Mouse (Mus musculus) hindbrain, embryonic 16.5 days (tissue): ENCODE measurements at regions not wholly inside any gene's neighbourhood (a gene's known extent, or its start where the extent isn't known, plus 50 kb on each side); places are given as distances from the start of the nearest gene placed in this dataset.
A peak's percentile ranks its signal among the peaks of the same experiment; 100 is the strongest.

Experiments
- ATAC-seq: fragments of 200-750 bp; cut with Nextera tagmentation; 2 replicates; pipeline ENCODE4 v1.8.0; 2017; ENCODE audit warnings: moderate TSS enrichment, moderate library complexity
- H3K27ac ChIP-seq: fragments of 300-500 bp; sonication (generic); 2 replicates; pipeline ENCODE4 v1.5.1; 2014; ENCODE audit warnings: low read depth, mild to moderate bottlenecking, control low read depth, low read length, moderate library complexity
- H3K27me3 ChIP-seq: fragments of 300-500 bp; sonication (generic); replicated peaks from 2 replicates; pipeline ENCODE4 v1.6.1; 2014; ENCODE audit warnings: low read length; ENCODE audit not compliant: control insufficient read depth, insufficient read depth
- H3K36me3 ChIP-seq: fragments of 300-500 bp; sonication (generic); 2 replicates; pipeline ENCODE4 v1.6.1; 2014; ENCODE audit warnings: mild to moderate bottlenecking, low read length, moderate library complexity, mixed read lengths; ENCODE audit not compliant: control insufficient read depth, insufficient read depth
- H3K4me1 ChIP-seq: fragments of 300-500 bp; sonication (generic); 2 replicates; pipeline ENCODE4 v1.6.1; 2014; ENCODE audit warnings: low read depth, low read length; ENCODE audit not compliant: control insufficient read depth, insufficient read depth
- H3K4me2 ChIP-seq: fragments of 300-500 bp; sonication (generic); 2 replicates; pipeline ENCODE4 v1.6.1; 2014; ENCODE audit warnings: mild to moderate bottlenecking, low read length, control low read depth, moderate library complexity
- H3K4me3 ChIP-seq: fragments of 300-500 bp; sonication (generic); 2 replicates; pipeline ENCODE4 v1.5.1; 2014; ENCODE audit warnings: mild to moderate bottlenecking, low read length, control low read depth, moderate library complexity
- H3K9ac ChIP-seq: fragments of 300-500 bp; sonication (generic); 2 replicates; pipeline ENCODE4 v1.6.1; 2014; ENCODE audit warnings: low read depth, mild to moderate bottlenecking, control low read depth, low read length, moderate library complexity
- H3K9me3 ChIP-seq: fragments of 300-500 bp; sonication (generic); 2 replicates; pipeline ENCODE4 v1.6.1; 2014; ENCODE audit warnings: mild to moderate bottlenecking, low read length, moderate library complexity; ENCODE audit not compliant: control insufficient read depth
- WGBS: fragments of 180-500 bp; shearing (Covaris S2); extraction: QIAGEN DNeasy Blood & Tissue Kit; methylation state at CpG from one replicate; pipeline ENCODE4 v1.1.7; 2014; 5-methylcytosine and 5-hydroxymethylcytosine counted together

GRCm38 (mm10) chr3:42205640-42206039, 463.2 kb downstream of the D3Ertd751e start:
- H3K36me3 ChIP-seq = no peaks in the 10 kb centered on the region
- H3K9ac ChIP-seq = no peak overlapping the region
- no peak overlapping the region for H3K4me3 ChIP-seq
- no peak overlapping the region for H3K27ac ChIP-seq
- H3K27me3 ChIP-seq = no peaks in the 10 kb centered on the region
- 83% methylated on average over 4 of the region's 4 CpGs for WGBS
- no peaks in the 10 kb centered on the region for H3K9me3 ChIP-seq
- H3K4me2 ChIP-seq = no peak overlapping the region
- ATAC-seq = no peak
- no peaks in the 10 kb centered on the region for H3K4me1 ChIP-seq

DNA sequence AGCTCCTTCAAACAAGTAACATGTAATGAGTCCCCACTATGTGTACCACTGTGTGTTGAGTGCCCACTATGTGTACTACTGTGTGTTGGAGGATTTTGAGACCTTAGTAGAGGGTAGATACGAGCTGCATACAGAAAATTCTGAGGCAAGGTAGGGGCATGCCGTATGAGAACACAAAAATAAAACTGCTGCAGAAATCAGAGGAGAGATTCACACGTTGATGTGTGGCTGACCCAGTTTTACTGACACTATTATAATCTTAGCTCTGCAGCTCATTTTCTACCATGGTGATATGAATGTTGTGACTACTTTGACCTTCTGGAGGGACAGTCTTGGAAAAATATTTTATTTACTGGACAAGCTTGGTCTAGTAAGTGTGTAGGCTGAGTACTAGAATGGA, 469.0 kb downstream of the D3Ertd751e start:
- no peaks in the 10 kb centered on the region for H3K9me3 ChIP-seq
- no peak overlapping the region for H3K27ac ChIP-seq
- no peak overlapping the region for H3K4me3 ChIP-seq
- no peak overlapping the region for H3K4me2 ChIP-seq
- H3K9ac ChIP-seq = no peak overlapping the region
- no peak for ATAC-seq
- H3K27me3 ChIP-seq = no peaks in the 10 kb centered on the region
- WGBS = 84% methylated on average over 3 of the region's 3 CpGs
- H3K36me3 ChIP-seq = no peaks in the 10 kb centered on the region
- peaks cover 2% of the 10 kb centered on the region; the same call in 1 of the 2 replicates for H3K4me1 ChIP-seq

- Histone ChIP-seq H3K27ac (no peak overlapping the region), H3K9ac (no peak overlapping the region)
- 82% methylated on average over 5 of the region's 5 CpGs for WGBS
Observed at GRCm38 (mm10) chr3:42212456-42212855, 470.0 kb downstream of the D3Ertd751e start.

GRCm38 (mm10) chr3:42213163-42213562, 470.8 kb downstream of the D3Ertd751e start:
- no peak overlapping the region for H3K4me2 ChIP-seq
- WGBS = 53% methylated on average over 6 of the region's 6 CpGs
- H3K4me3 ChIP-seq = no peak overlapping the region
- H3K27me3 ChIP-seq = no peaks in the 10 kb centered on the region
- no peak overlapping the region for H3K9ac ChIP-seq
- H3K4me1 ChIP-seq = peaks cover 2% of the 10 kb centered on the region; the same call in 1 of the 2 replicates
- H3K27ac ChIP-seq = no peak overlapping the region
- H3K9me3 ChIP-seq = no peaks in the 10 kb centered on the region
- no peak for ATAC-seq
- no peaks in the 10 kb centered on the region for H3K36me3 ChIP-seq

More at GRCm38 (mm10) chr3:42212456-42212855, 470.0 kb downstream of the D3Ertd751e start:
- ATAC-seq = no peak
- Histone ChIP-seq H3K9me3 (no peaks in the 10 kb centered on the region), H3K27me3 (no peaks in the 10 kb centered on the region), H3K4me3 (no peak overlapping the region), H3K4me2 (no peak overlapping the region), H3K4me1 (peaks cover 2% of the 10 kb centered on the region; the same call in 1 of the 2 replicates), H3K36me3 (no peaks in the 10 kb centered on the region)

- Histone ChIP-seq H3K4me3 (no peak overlapping the region), H3K4me2 (no peak overlapping the region), H3K9me3 (no peaks in the 10 kb centered on the region), H3K4me1 (peaks cover 2% of the 10 kb centered on the region; the same call in 1 of the 2 replicates), H3K36me3 (no peaks in the 10 kb centered on the region), H3K27ac (no peak overlapping the region), H3K9ac (no peak overlapping the region), H3K27me3 (no peaks in the 10 kb centered on the region)
- 33% methylated on average over 10 of the region's 10 CpGs for whole genome bisulfite sequencing
- ATAC-seq = 0 out of 2 replicates have a peak, but pooled peaks have one; percentile 14
Observed at GRCm38 (mm10) chr3:42214624-42215276, 472.3 kb downstream of the D3Ertd751e start.

DNA sequence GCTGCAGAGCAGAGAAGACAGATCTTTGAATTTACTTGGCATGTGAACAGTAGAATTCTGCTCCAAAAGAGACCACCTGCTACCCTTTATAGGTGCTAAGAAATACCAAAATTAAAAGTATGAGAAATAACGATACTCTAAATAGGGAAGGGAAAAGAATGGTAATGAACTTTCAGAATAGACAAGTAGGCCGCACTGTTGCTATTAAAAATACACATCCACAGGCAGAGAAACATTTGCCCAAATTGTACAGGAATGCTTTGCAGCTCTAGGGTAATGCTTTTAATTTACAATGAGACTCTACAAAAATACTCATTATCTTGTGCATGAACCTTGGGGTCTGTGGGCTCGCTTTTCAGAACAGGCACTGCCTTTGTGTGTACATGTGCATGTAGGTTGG, 476.3 kb downstream of the D3Ertd751e start:
- H3K4me1 ChIP-seq = peaks cover 2% of the 10 kb centered on the region; the same call in 1 of the 2 replicates

GRCm38 (mm10) chr3:42227679-42228398, 485.4 kb downstream of the D3Ertd751e start:
- peak; percentile 76 for ATAC-seq
- H3K27me3 ChIP-seq = no peaks in the 10 kb centered on the region
- WGBS = 67% methylated on average over 4 of the region's 4 CpGs

More for the DNA sequence above, 476.3 kb downstream of the D3Ertd751e start:
- Histone ChIP-seq H3K27me3 (no peaks in the 10 kb centered on the region), H3K9ac (no peak overlapping the region), H3K27ac (no peak overlapping the region), H3K36me3 (no peaks in the 10 kb centered on the region), H3K4me2 (no peak overlapping the region), H3K9me3 (no peaks in the 10 kb centered on the region), H3K4me3 (no peak overlapping the region)
- 85% methylated on average over 3 of the region's 3 CpGs for WGBS
- ATAC-seq = no peak

DNA sequence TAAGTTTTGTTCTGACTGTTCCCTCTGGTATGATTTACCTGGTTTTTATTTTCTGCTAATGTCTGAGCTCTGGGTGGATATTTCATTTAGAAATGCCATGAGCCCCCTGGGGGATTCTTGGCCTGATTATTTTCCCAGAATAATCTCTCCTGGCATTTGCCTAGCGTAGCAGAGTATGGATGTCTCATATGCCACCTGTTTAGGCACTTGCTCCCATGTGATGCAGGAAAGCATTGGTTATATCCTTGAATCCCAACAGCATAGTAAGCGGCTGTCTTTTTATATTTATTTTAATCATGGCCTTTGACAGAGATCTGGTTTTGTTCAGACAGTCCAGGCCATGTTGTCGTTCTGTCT, 486.0 kb downstream of the D3Ertd751e start:
- peak; percentile 37; the same call in 1 of the 2 replicates for ATAC-seq
- no peaks in the 10 kb centered on the region for H3K4me1 ChIP-seq
- 60% methylated on average over 3 of the region's 3 CpGs for WGBS

More at GRCm38 (mm10) chr3:42227679-42228398, 485.4 kb downstream of the D3Ertd751e start:
- no peak overlapping the region for H3K4me3 ChIP-seq
- H3K9me3 ChIP-seq = no peaks in the 10 kb centered on the region
- H3K9ac ChIP-seq = no peak overlapping the region
- no peak overlapping the region for H3K27ac ChIP-seq
- no peak overlapping the region for H3K4me2 ChIP-seq
- H3K36me3 ChIP-seq = no peaks in the 10 kb centered on the region
- no peaks in the 10 kb centered on the region for H3K4me1 ChIP-seq

DNA sequence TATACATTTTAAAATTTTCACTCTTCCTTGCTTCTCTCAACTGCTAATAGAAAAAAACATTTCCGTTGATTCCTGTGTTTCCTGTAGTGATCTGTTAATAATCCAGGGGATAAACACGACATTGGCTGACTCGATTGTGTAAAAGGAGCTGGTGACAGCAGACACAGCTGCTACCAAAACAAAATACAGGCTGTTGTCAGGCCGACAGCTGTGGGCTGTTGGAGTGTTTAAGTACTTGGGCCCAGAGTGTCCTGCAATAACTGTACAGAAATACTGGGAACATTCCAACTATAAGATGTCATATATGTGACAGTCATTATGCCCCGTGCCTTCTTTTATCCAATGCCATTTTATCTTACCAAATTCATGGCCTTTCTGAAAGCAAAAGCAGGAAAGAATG, 489.9 kb downstream of the D3Ertd751e start:
- Histone ChIP-seq H3K4me3 (no peak overlapping the region), H3K9me3 (no peaks in the 10 kb centered on the region), H3K27me3 (no peaks in the 10 kb centered on the region), H3K27ac (no peak overlapping the region), H3K36me3 (no peaks in the 10 kb centered on the region), H3K4me2 (no peak overlapping the region), H3K4me1 (no peaks in the 10 kb centered on the region), H3K9ac (no peak overlapping the region)
- ATAC-seq = no peak
- WGBS = 82% methylated on average over 5 of the region's 5 CpGs

More for the DNA sequence above, 486.0 kb downstream of the D3Ertd751e start:
- H3K27ac ChIP-seq = no peak overlapping the region
- no peak overlapping the region for H3K9ac ChIP-seq
- H3K36me3 ChIP-seq = no peaks in the 10 kb centered on the region
- no peak overlapping the region for H3K4me2 ChIP-seq
- H3K27me3 ChIP-seq = no peaks in the 10 kb centered on the region
- H3K9me3 ChIP-seq = no peaks in the 10 kb centered on the region
- no peak overlapping the region for H3K4me3 ChIP-seq
